Mouse (Mus musculus): Measurements from ENCODE around the gene Txndc5.

DNA sequence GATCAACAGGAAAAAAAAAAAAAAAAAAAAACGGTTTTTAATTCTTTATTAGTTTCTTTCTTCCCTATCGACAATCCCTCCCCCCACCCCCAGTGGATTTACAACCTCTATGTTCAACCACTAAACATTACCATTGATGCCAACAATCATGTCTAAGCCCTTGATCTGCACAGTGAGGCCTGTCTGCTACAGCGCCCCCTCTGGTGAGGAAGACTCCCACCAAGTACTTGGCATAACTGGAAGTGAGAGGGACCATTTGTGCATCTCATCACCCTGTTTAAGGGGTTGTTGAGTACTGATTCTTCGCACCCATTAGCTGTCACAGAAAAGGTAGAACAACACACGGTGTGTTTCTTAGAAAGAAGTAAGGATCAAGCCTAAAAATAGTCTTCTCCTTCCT is 20.1 kb upstream of the Txndc5 start:
- no peak for TF ChIP-seq POLR2A (IDR thresholded peaks at IDR 0.05; ENCODE audit: borderline replicate concordance, insufficient read depth, low read length)
- TF ChIP-seq CTCF (IDR thresholded peaks at IDR 0.05; ENCODE audit: borderline replicate concordance, insufficient read depth, low read depth, low read length) = no peak
